Mouse (Mus musculus) layer of hippocampus, postnatal 36 days (tissue): ENCODE measurements around the gene Ddb2. TPM values are rescaled to one million over a fixed set of nuclear protein-coding genes. Genes with fewer than 3 reads are reported as not detected.

ENCODE experiments used
- DNase-seq, 2 experiments: peaks; one replicate each; pipeline ENCODE4 v3.0.0; 2022
- total RNA-seq, 2 experiments: library from RNA; stranded (reverse); gene quantifications; 2 replicates each; pipeline ENCODE4 v1.2.3; 2021

Ddb2 gene
- total RNA-seq, 2 experiments from 2014 or later, result 9.3 to 9.8 TPM

GRCm38 (mm10) chr2:91183711-91184405 lies 52.9 kb downstream of the Ddb2 start, which contains the start of gene Madd:
Gene Madd, minus strand, starts transcription at chr2:91183837.
- no peak for DNase-seq

- DNase-seq, result peak; percentile 91 to 93
Observed at GRCm38 (mm10) chr2:91183148-91183513, 53.7 kb downstream of the Ddb2 start.

- DNase-seq, result peak; percentile 84 to 87
Observed at GRCm38 (mm10) chr2:91182405-91183147, 54.2 kb downstream of the Ddb2 start.

DNA sequence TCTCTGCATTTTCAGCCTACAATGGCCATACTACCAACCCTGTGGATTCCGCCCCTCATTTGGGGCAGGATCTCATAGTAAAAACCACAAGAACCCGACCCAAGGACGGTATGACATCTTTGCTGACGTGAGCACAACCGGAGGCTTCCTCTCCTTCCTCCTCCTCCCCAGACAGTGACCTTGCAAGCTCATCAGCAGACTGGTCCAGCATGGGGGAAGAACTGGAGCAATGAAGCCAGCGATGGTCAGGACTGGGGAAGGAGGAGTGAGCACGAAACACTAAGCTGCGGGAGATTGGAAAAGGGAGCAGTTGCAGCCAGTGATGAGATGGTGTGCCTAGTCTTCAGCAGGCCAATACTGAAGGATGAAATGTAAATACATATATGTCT lies 54.8 kb downstream of the Ddb2 start:
- DNase-seq, result no peak

- no peak for DNase-seq
Observed at GRCm38 (mm10) chr2:91180706-91181105, 56.1 kb downstream of the Ddb2 start.

DNA sequence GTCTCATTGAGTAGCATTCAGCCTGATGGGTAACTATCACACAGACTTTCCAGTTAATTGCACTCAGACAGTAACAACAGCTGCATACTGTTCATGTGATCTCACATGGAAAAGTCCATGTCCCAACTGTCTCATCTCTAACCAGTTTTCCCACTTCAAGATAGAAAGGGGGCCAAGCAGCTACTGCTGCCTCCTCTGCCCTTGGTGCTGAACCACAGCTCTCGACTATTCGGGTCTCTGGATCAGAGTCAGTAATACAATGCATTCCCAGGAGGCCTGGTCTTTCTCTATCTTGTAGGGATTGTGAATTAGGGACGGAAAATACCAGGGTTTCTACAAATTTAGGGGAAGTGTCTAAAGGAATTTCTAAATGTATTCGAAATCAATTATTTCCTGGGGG lies 57.0 kb downstream of the Ddb2 start:
- no peak for DNase-seq

DNA sequence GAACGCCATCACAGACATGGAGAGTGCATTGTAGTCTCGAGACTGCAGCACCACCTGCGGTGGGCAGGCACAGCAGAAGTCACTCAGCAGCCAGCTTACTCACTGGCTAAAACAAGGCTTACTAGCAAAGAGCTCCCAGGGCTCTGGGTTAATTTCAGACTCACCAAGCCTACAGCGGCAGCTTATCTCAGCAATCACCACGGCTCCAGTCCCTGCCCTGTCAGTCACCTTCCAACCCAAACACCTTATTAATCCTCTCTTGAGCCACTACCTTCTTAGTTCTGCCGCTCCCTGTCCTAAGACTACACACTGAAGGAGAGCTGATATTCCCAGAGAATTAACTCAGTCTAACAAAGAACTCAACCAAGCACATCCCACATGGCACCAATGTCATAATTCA lies 60.5 kb downstream of the Ddb2 start:
- DNase-seq, result no peak

DNA sequence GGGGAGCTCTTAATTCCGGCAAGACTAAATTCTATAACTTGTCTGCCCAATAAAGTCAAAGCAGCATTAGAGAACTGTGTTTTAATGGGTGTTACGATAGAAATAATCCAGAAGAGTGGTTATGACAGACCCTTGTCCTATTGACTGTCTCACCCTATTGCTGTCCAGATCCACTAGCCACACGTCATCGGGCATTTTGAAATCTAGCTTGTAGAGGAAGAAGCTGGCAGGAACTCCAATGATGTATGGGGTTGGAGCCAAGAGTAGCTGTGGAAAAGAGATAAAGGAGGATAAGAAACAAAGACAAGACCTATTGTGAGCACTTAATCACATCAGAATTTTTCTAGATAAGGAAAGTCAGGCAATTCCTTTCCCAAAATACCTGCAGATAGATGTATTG lies 61.3 kb downstream of the Ddb2 start:
- DNase-seq, result no peak

DNA sequence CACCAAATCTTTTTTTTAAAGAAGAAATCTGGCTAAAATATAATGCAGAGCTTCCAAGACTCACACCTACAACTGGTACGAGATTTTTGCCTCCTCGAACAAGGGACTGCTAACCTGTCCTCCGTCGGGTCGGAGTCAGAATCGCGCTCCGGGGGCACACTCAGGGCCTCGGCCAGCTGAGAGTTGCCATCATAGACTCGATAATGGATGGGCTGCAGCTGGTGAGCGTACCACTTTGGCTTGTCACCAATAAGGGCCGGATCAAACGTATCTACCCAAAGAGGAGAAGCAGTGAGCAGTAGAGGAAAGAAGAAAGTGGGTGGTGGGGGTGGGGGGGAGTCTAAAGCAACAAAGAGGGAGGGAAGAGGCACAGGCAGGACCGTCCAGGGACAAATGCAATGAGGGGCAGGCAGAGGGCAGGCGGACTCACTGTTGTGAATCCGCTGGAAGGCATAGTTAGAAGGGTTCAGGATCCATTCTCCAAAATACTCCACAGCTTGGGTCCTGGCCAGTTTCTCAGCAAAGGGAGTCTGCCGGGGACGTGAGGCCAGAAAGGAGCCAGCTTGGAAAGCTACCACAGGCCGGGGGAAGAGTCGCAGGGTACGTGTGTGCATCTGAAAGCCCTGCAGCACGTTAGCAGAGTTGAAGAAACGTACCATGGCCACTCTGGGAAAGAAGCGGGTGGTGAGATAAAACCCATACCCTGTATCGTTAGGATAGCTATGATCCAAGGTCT lies 67.0 kb downstream of the Ddb2 start:
- DNase-seq, result no peak

GRCm38 (mm10) chr2:91167629-91168028 lies 69.2 kb downstream of the Ddb2 start:
- DNase-seq, result no peak

- DNase-seq, result no peak
Observed at GRCm38 (mm10) chr2:91164991-91165390, 71.8 kb downstream of the Ddb2 start.

DNA sequence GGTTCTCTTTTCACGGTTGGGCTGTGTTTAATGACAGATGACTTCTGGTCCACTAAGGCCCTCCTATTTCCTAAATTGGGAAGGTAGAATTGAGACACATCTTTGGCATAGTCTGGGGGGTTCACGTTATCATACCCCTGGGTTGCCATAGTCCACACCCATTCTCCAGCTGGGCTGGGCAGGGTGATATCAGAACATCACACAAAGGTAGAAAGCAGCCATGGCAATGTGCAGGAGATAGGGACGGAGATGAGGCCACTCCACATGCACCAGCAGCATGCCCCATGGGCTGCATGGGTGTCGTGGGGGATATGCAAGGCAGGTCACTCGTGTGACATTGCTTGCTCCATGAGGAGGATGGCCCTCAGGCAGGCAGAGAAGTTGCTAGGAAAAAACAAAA lies 73.2 kb downstream of the Ddb2 start:
- DNase-seq, result no peak

DNA sequence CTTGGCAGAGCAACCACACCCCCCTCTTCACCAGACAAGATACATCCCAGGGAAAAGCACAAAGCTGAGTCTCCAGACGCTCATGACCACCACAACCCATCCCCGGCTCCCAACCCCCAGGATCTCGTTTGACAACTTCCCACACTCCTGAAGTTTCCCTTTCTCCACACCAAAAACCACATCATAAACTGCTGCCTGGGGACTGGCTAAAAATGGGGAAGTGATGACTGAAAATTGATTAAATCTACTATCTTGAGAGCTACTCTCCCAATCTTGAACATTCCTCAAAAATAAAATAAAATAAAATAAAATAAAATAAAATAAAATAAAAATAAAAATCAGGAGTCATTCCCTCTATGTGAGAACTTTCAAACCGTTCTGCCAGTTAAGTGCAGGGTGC lies 73.8 kb downstream of the Ddb2 start:
- DNase-seq, result no peak

Other genes with a start within 250 kb of the Ddb2 start
- gene Rapsn, start 201.4 kb downstream of the Ddb2 start, total RNA-seq, result under 1 TPM; 0.22 to 0.61 TPM
- gene Psmc3, start 183.0 kb downstream of the Ddb2 start, total RNA-seq, result 100 to 1,000 TPM; 207 to 228 TPM
- gene Slc39a13, start 166.6 kb downstream of the Ddb2 start, total RNA-seq, result 10 to 100 TPM; 27.2 to 32.2 TPM
- gene Spi1, start 154.6 kb downstream of the Ddb2 start, total RNA-seq, result 1 to 10 TPM; 3.9 to 4.1 TPM
- gene Mybpc3, start 118.8 kb downstream of the Ddb2 start, total RNA-seq, result under 1 TPM; 0.10 to 0.25 TPM
- 100 to 1,000 TPM; 246 to 247 TPM for gene Madd, start 53.1 kb downstream of the Ddb2 start, total RNA-seq
- gene Nr1h3, start 34.1 kb downstream of the Ddb2 start, total RNA-seq, result 1 to 10 TPM; 5.1 to 7.7 TPM
- gene Acp2, start 34.1 kb downstream of the Ddb2 start, total RNA-seq, result 10 to 100 TPM; 52.7 to 56.4 TPM
- 10 to 100 TPM; 23.8 to 30.1 TPM for gene Pacsin3, start 19.0 kb upstream of the Ddb2 start, total RNA-seq
- 10 to 100 TPM; 68.9 to 73.8 TPM for gene Arfgap2, start 28.0 kb upstream of the Ddb2 start, total RNA-seq
- 100 to 1,000 TPM; 121 to 130 TPM for gene 1110051M20Rik, start 207.7 kb upstream of the Ddb2 start, total RNA-seq
- gene Lrp4, start 220.5 kb upstream of the Ddb2 start, total RNA-seq, result 10 to 100 TPM; 29.6 to 36.7 TPM